Mouse (Mus musculus): ENCODE measurements at regions not wholly inside any gene's neighbourhood (a gene's known extent, or its start where the extent isn't known, plus 50 kb on each side); places are given as distances from the start of the nearest gene placed in this dataset.
"Not testable (repeated sequence)": the region's sequence is repeated elsewhere in the genome, so short reads cannot be mapped to it uniquely, and the experiment has no call there.

DNA sequence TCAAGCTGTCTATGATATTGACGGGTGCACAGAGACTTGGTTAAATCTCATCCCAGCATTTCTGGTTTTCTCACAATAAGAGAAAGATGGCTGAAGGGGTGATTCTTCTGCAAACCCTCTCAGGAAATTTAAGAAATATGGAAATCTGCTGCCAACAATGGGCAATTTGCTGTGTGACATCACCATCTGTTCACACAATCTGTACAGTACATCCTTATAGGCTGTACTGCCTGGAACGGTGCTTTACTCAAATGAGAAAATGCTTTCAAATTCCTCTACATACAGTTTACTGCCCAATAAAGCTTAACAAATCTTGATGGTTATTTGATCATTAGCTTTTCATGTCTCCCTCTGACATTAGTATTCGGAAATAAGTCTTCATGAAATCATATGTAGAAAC lies 172.4 kb upstream of the Hsf2 start:
- DNase-seq (ENCODE audit: low spot score): no peak

- no peak for DNase-seq (ENCODE audit: low spot score)
Measured at GRCm38 (mm10) chr10:57317067-57317466, 169.1 kb upstream of the Hsf2 start.

DNA sequence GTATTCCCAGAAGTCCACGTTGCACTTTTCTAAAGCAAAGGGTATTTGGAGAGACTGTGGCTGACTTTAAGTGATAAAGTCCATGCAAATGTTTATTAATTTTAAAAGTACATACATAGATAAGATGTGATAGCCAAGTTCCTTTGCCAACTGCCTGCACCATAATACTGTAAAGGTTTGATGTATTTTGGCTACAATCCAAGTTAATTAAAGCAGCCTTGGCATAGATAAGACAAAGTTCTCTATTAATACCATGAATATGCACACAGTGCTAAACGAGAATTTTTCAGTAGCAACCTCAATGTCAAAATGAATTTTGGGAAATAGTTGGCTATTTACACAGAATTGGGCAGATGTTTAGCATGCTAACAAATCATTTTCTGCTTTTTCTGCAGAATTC lies 167.0 kb upstream of the Hsf2 start:
- DNase-seq (ENCODE audit: low spot score): no peak

- no peak for DNase-seq (ENCODE audit: low spot score)
Measured at GRCm38 (mm10) chr10:57322717-57323424, 163.3 kb upstream of the Hsf2 start.

- DNase-seq (ENCODE audit: low spot score): no peak
Measured at GRCm38 (mm10) chr10:57324226-57324625, 162.0 kb upstream of the Hsf2 start.

- not testable (repeated sequence) for DNase-seq (ENCODE audit: low spot score)
Measured at GRCm38 (mm10) chr10:57362781-57363180, 123.4 kb upstream of the Hsf2 start.
